Mouse (Mus musculus): Measurements from ENCODE around the gene Alox15.
"Not testable (repeated sequence)": the region's sequence is repeated elsewhere in the genome, so short reads cannot be mapped to it uniquely, and the experiment has no call there.

The Alox15 gene

GRCm38 (mm10) chr11:70351868-70352267 is at the start of gene Alox15:
Alox15 (minus strand) TSS chr11:70352031.
- no peak for DNase-seq (ENCODE audit: low spot score)

- no peak for DNase-seq (ENCODE audit: low spot score)
These were observed 37.6 kb upstream of the Alox15 start for GRCm38 (mm10) chr11:70389421-70389820.

GRCm38 (mm10) chr11:70387436-70387835 is 35.6 kb upstream of the Alox15 start:
- DNase-seq (ENCODE audit: low spot score) = no peak

GRCm38 (mm10) chr11:70384136-70384535 is 32.3 kb upstream of the Alox15 start:
- no peak for DNase-seq (ENCODE audit: low spot score)

- DNase-seq (ENCODE audit: low spot score) = no peak
These were observed 29.5 kb upstream of the Alox15 start for GRCm38 (mm10) chr11:70381330-70381729.

- no peak for DNase-seq (ENCODE audit: low spot score)
These were observed 28.7 kb upstream of the Alox15 start for GRCm38 (mm10) chr11:70380478-70381005.

- no peak for DNase-seq (ENCODE audit: low spot score)
These were observed 24.2 kb upstream of the Alox15 start for GRCm38 (mm10) chr11:70376054-70376453.

GRCm38 (mm10) chr11:70374302-70374701 is 22.5 kb upstream of the Alox15 start:
- no peak for DNase-seq (ENCODE audit: low spot score)

- DNase-seq (ENCODE audit: low spot score) = no peak
These were observed 21.2 kb upstream of the Alox15 start for GRCm38 (mm10) chr11:70372849-70373557.

- no peak for DNase-seq (ENCODE audit: low spot score)
These were observed 20.6 kb upstream of the Alox15 start for GRCm38 (mm10) chr11:70372396-70372795.

- DNase-seq (ENCODE audit: low spot score) = not testable (repeated sequence)
These were observed 16.8 kb upstream of the Alox15 start for GRCm38 (mm10) chr11:70368626-70369025.

GRCm38 (mm10) chr11:70367701-70368100 is 15.9 kb upstream of the Alox15 start:
- DNase-seq (ENCODE audit: low spot score) = not testable (repeated sequence)

GRCm38 (mm10) chr11:70348630-70349029 is 3.2 kb downstream of the Alox15 start:
- DNase-seq (ENCODE audit: low spot score) = no peak

GRCm38 (mm10) chr11:70347861-70348260 is 4.0 kb downstream of the Alox15 start:
- no peak for DNase-seq (ENCODE audit: low spot score)

GRCm38 (mm10) chr11:70345546-70345945 is 6.3 kb downstream of the Alox15 start:
- DNase-seq (ENCODE audit: low spot score) = no peak

GRCm38 (mm10) chr11:70345061-70345460 is 6.8 kb downstream of the Alox15 start:
- DNase-seq (ENCODE audit: low spot score) = no peak

GRCm38 (mm10) chr11:70339481-70339880 is 12.3 kb downstream of the Alox15 start:
- no peak for DNase-seq (ENCODE audit: low spot score)

- no peak for DNase-seq (ENCODE audit: low spot score)
These were observed 17.4 kb downstream of the Alox15 start for GRCm38 (mm10) chr11:70334477-70334876.

- no peak for DNase-seq (ENCODE audit: low spot score)
These were observed 27.1 kb downstream of the Alox15 start for GRCm38 (mm10) chr11:70324726-70325125.

- no peak for DNase-seq (ENCODE audit: low spot score)
These were observed 29.3 kb downstream of the Alox15 start, which contains the start of gene Alox12e for GRCm38 (mm10) chr11:70322528-70322927. Alox12e (minus strand) TSS chr11:70322628.

GRCm38 (mm10) chr11:70321664-70322063 is 30.2 kb downstream of the Alox15 start:
- no peak for DNase-seq (ENCODE audit: low spot score)

- DNase-seq (ENCODE audit: low spot score) = no peak
These were observed 32.2 kb downstream of the Alox15 start for GRCm38 (mm10) chr11:70319614-70320013.

- no peak for DNase-seq (ENCODE audit: low spot score)
These were observed 38.0 kb downstream of the Alox15 start for GRCm38 (mm10) chr11:70313833-70314232.

GRCm38 (mm10) chr11:70309341-70309740 is 42.5 kb downstream of the Alox15 start:
- DNase-seq (ENCODE audit: low spot score) = no peak

All from ovary, adult 18-20 months (tissue).